Mouse (Mus musculus) small intestine, adult 2 months (tissue): ENCODE results near the gene Tnr.

ENCODE experiments used
- CTCF ChIP-seq: fragments of 200-500 bp; IDR thresholded peaks from 2 replicates; pipeline ENCODE4 v1.5.1; 2012; ENCODE audit warnings: low read depth, mild to moderate bottlenecking, control low read depth, inconsistent platforms, low read length, moderate library complexity, mixed read lengths; ENCODE audit not compliant: insufficient replicate concordance, insufficient read length; ENCODE audit errors: extremely low read depth
- POLR2A ChIP-seq: fragments of 200-500 bp; IDR thresholded peaks from 2 replicates; pipeline ENCODE4 v1.6.1; 2012; ENCODE audit warnings: low read depth, mild to moderate bottlenecking, control low read depth, inconsistent platforms, low read length, moderate library complexity

DNA sequence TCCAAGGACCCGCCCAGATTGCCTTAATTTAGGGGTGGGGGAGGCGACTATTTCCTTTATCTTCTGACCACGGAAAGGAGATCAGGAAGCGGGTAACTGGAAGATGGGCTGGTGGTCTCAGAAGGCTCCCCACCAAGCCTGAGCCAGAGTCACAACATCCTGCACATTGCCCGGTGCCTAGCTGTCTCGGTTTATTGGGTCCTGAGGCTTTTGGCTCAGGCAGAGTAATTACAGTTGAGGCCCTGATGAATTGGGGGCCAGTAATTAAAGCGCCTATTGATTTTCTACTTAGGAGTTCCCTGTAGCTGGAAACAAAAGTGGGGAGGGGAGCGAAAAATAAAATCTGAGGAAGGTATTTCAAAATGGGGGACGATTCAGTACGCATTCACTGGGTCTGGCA lies 27.5 kb downstream of the Tnr start:
- no peak for TF ChIP-seq POLR2A
- no peak for TF ChIP-seq CTCF
